Mouse (Mus musculus): ENCODE results near the gene Col23a1. TPM values are rescaled to one million over a fixed set of nuclear protein-coding genes. Genes with fewer than 3 reads are reported as not detected.

Col23a1 gene
- polyA plus RNA-seq, 1 experiment from 2014 or later, result 6.1 TPM

DNA sequence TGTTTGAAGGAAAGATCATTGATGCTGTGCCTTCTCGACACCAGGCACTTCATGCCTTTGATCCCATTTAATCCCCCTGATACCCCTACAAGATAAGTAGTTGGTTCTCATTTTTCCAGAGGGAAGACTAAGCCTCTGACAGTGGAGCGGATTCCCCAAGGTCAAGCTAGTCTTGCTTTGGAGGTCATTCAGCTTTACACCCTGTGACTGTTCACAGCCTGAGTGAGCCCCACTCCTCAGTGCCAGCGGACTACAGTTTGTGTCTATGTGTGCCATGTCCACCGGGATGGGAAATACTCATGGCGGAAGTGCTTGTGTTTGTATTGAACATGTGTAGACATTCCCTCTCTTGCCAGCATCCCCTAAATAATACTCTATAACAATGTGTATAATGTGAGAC lies 74.6 kb downstream of the Col23a1 start:
- no peaks in the 10 kb centered on the region for H3K9me3 ChIP-seq
- DNase-seq (ENCODE audit: extremely low spot score, low spot score), result no peak
- no peak overlapping the region for H3K27ac ChIP-seq
- no peaks in the 10 kb centered on the region for H3K4me1 ChIP-seq
- no peak overlapping the region for H3K4me3 ChIP-seq
- 88% methylated on average over 5 of the region's 5 CpGs for WGBS
- H3K27me3 ChIP-seq (ENCODE audit: poor library complexity, severe bottlenecking), result no peaks in the 10 kb centered on the region
- H3K36me3 ChIP-seq (replicated peaks), result no peaks in the 10 kb centered on the region

- DNase-seq (ENCODE audit: extremely low spot score, low spot score), result no peak
- Histone ChIP-seq H3K27ac (no peak overlapping the region), H3K27me3 (ENCODE audit: poor library complexity, severe bottlenecking) (no peaks in the 10 kb centered on the region), H3K36me3 (replicated peaks) (no peaks in the 10 kb centered on the region), H3K4me3 (no peak overlapping the region), H3K4me1 (peaks cover 14% of the 10 kb centered on the region), H3K9me3 (no peaks in the 10 kb centered on the region)
- whole genome bisulfite sequencing, result 90% methylated on average over 5 of the region's 5 CpGs
These were observed 77.6 kb downstream of the Col23a1 start for GRCm38 (mm10) chr11:51367334-51367733.

GRCm38 (mm10) chr11:51370273-51370672 lies 80.6 kb downstream of the Col23a1 start:
- H3K4me3 ChIP-seq, result no peak overlapping the region
- H3K27me3 ChIP-seq (ENCODE audit: poor library complexity, severe bottlenecking), result no peaks in the 10 kb centered on the region
- peaks cover 14% of the 10 kb centered on the region for H3K4me1 ChIP-seq
- 82% methylated on average over 4 of the region's 4 CpGs for WGBS
- no peak overlapping the region for H3K27ac ChIP-seq
- no peaks in the 10 kb centered on the region for H3K9me3 ChIP-seq
- H3K36me3 ChIP-seq (replicated peaks), result no peaks in the 10 kb centered on the region
- no peak for DNase-seq (ENCODE audit: extremely low spot score, low spot score)

DNA sequence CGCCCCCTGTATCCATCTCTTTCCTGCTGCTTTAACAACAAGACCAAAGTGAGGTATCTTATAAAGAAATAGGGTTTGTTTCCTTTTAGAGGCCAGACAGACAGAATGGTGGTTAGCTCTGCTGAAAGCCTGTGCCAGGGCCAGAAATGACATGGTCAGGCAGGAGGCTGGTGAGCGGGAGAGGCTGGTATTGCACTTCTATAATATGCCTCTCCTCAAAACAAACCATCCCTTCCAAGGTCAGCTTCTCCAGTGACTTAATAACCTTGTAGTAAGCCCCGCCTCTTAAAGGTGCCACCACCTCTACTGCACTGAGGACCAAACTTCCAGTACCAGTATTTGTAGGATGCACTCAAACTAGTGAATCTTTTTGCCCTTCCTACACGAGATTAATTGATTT lies 81.6 kb downstream of the Col23a1 start:
- DNase-seq (ENCODE audit: extremely low spot score, low spot score), result no peak
- no peak overlapping the region for H3K27ac ChIP-seq
- WGBS, result 78% methylated on average over 4 of the region's 4 CpGs
- no peaks in the 10 kb centered on the region for H3K36me3 ChIP-seq (replicated peaks)
- no peaks in the 10 kb centered on the region for H3K9me3 ChIP-seq
- no peaks in the 10 kb centered on the region for H3K27me3 ChIP-seq (ENCODE audit: poor library complexity, severe bottlenecking)
- no peak overlapping the region for H3K4me3 ChIP-seq
- peaks cover 14% of the 10 kb centered on the region for H3K4me1 ChIP-seq

GRCm38 (mm10) chr11:51371926-51372325 lies 82.2 kb downstream of the Col23a1 start:
- peaks cover 14% of the 10 kb centered on the region for H3K4me1 ChIP-seq
- H3K9me3 ChIP-seq, result no peaks in the 10 kb centered on the region
- no peaks in the 10 kb centered on the region for H3K27me3 ChIP-seq (ENCODE audit: poor library complexity, severe bottlenecking)
- no peak overlapping the region for H3K27ac ChIP-seq
- no peak for DNase-seq (ENCODE audit: extremely low spot score, low spot score)
- 66% methylated on average over 1 of the region's 1 CpGs for WGBS
- H3K36me3 ChIP-seq (replicated peaks), result no peaks in the 10 kb centered on the region
- H3K4me3 ChIP-seq, result no peak overlapping the region

- Histone ChIP-seq H3K27ac (no peak overlapping the region), H3K36me3 (replicated peaks) (no peaks in the 10 kb centered on the region), H3K4me1 (peaks cover under 1% of the 10 kb centered on the region; the same call in 1 of the 2 replicates), H3K27me3 (ENCODE audit: poor library complexity, severe bottlenecking) (no peaks in the 10 kb centered on the region), H3K4me3 (no peak overlapping the region), H3K9me3 (no peaks in the 10 kb centered on the region)
- no peak for DNase-seq (ENCODE audit: extremely low spot score, low spot score)
- 60% methylated on average over 5 of the region's 5 CpGs for WGBS
These were observed 87.5 kb downstream of the Col23a1 start for GRCm38 (mm10) chr11:51377199-51377598.

DNA sequence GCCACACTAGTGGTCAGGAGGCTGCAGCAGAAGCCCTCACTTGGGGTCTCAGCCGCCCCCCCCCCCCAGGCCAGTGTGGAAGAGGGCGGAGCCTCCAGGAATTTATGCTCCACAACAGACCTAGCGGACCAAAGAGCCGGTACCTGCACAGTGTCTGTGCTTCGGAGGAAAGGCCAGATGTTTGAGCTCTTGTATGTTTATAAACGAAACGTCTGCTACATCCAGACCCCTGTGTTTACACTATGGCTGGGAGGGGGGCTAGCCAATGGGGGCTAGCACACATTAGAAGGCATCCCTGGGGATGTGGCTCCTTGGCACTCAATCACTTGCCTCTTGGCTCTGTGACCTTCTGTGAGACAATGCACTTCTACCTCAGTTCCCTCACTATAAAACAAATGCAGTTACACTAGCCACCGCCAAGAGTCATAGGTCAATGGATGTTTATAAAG lies 99.2 kb downstream of the Col23a1 start:
- DNase-seq (ENCODE audit: extremely low spot score, low spot score), result no peak
- 59% methylated on average over 8 of the region's 8 CpGs for WGBS

GRCm38 (mm10) chr11:51389763-51390162 lies 100.0 kb downstream of the Col23a1 start:
- Histone ChIP-seq H3K4me1 (peaks cover 20% of the 10 kb centered on the region), H3K9me3 (no peaks in the 10 kb centered on the region), H3K27ac (0 out of 2 replicates have a peak overlapping the region, but pooled peaks have one; percentile 15), H3K27me3 (ENCODE audit: poor library complexity, severe bottlenecking) (no peaks in the 10 kb centered on the region), H3K4me3 (no peak overlapping the region), H3K36me3 (replicated peaks) (no peaks in the 10 kb centered on the region)
- DNase-seq (ENCODE audit: extremely low spot score, low spot score), result no peak
- 74% methylated on average over 10 of the region's 10 CpGs for WGBS

More for the DNA sequence above, 99.2 kb downstream of the Col23a1 start:
- Histone ChIP-seq H3K4me3 (no peak overlapping the region), H3K27ac (no peak overlapping the region), H3K9me3 (no peaks in the 10 kb centered on the region), H3K4me1 (peaks cover 20% of the 10 kb centered on the region), H3K27me3 (ENCODE audit: poor library complexity, severe bottlenecking) (no peaks in the 10 kb centered on the region), H3K36me3 (replicated peaks) (no peaks in the 10 kb centered on the region)

- Histone ChIP-seq H3K4me3 (no peak overlapping the region), H3K9me3 (no peaks in the 10 kb centered on the region), H3K27me3 (ENCODE audit: poor library complexity, severe bottlenecking) (no peaks in the 10 kb centered on the region), H3K27ac (peak overlapping the region; percentile 48; the same call in 1 of the 2 replicates), H3K36me3 (replicated peaks) (no peaks in the 10 kb centered on the region), H3K4me1 (peaks cover 20% of the 10 kb centered on the region)
- no peak for DNase-seq (ENCODE audit: extremely low spot score, low spot score)
- 67% methylated on average over 3 of the region's 3 CpGs for WGBS
These were observed 100.8 kb downstream of the Col23a1 start for GRCm38 (mm10) chr11:51390521-51390920.

GRCm38 (mm10) chr11:51391548-51391947 lies 101.8 kb downstream of the Col23a1 start:
- WGBS, result 82% methylated on average over 4 of the region's 4 CpGs
- no peaks in the 10 kb centered on the region for H3K36me3 ChIP-seq (replicated peaks)
- H3K4me3 ChIP-seq, result no peak overlapping the region
- no peak overlapping the region for H3K27ac ChIP-seq
- no peaks in the 10 kb centered on the region for H3K9me3 ChIP-seq
- H3K4me1 ChIP-seq, result peaks cover 20% of the 10 kb centered on the region
- no peak for DNase-seq (ENCODE audit: extremely low spot score, low spot score)
- H3K27me3 ChIP-seq (ENCODE audit: poor library complexity, severe bottlenecking), result no peaks in the 10 kb centered on the region

GRCm38 (mm10) chr11:51394301-51394865 lies 104.7 kb downstream of the Col23a1 start:
- no peaks in the 10 kb centered on the region for H3K36me3 ChIP-seq (replicated peaks)
- no peaks in the 10 kb centered on the region for H3K27me3 ChIP-seq (ENCODE audit: poor library complexity, severe bottlenecking)
- H3K4me3 ChIP-seq, result no peak overlapping the region
- H3K27ac ChIP-seq, result no peak overlapping the region
- 72% methylated on average over 9 of the region's 9 CpGs for WGBS
- H3K9me3 ChIP-seq, result no peaks in the 10 kb centered on the region
- no peak for DNase-seq (ENCODE audit: extremely low spot score, low spot score)
- peaks cover 12% of the 10 kb centered on the region for H3K4me1 ChIP-seq

DNA sequence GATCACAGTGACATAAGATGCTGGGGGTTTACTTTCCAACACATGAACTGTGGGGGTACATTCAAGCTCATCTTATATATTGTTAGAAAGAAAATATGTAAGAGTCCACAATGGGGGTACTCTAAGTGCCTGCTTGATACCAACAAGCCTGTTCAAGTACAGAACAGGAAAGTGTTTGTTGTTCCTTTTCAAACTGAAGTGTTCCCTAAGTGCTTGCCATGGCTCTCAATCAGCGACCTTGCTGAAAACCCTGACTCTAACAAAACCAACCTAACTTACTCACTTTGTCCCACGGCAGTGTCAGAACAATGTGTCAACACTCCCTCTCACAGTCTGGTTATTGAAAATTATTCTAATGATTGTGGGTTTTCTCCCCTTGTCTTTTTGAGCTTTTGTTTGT lies 106.7 kb downstream of the Col23a1 start:
- no peaks in the 10 kb centered on the region for H3K4me1 ChIP-seq
- H3K27ac ChIP-seq, result no peak overlapping the region
- no peaks in the 10 kb centered on the region for H3K27me3 ChIP-seq (ENCODE audit: poor library complexity, severe bottlenecking)
- WGBS, result 83% methylated on average over 2 of the region's 2 CpGs
- H3K4me3 ChIP-seq, result no peak overlapping the region
- DNase-seq (ENCODE audit: extremely low spot score, low spot score), result no peak
- H3K36me3 ChIP-seq (replicated peaks), result no peaks in the 10 kb centered on the region
- no peaks in the 10 kb centered on the region for H3K9me3 ChIP-seq

DNA sequence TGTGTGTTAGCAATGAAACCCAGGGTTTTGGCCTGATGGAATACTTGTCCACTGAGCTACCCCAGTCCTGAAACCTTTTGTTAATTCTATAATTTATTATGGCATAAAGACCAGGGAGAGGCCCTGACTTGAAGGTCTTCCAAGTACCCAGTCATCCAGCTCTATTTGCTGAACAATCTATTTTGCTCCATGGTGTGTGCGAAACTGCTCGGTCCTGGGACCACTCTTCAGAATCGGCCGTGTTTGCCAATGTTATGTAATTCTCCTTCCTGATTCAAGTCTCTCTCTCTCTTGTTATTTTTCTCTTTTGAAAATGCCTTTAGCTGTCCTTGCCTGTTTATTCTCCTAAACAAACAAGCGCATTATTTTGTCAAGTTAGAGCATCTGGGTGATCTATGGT lies 108.4 kb downstream of the Col23a1 start:
- 94% methylated on average over 5 of the region's 5 CpGs for WGBS
- Histone ChIP-seq H3K9me3 (no peaks in the 10 kb centered on the region), H3K4me1 (no peaks in the 10 kb centered on the region), H3K27me3 (ENCODE audit: poor library complexity, severe bottlenecking) (no peaks in the 10 kb centered on the region), H3K36me3 (replicated peaks) (no peaks in the 10 kb centered on the region), H3K4me3 (no peak overlapping the region), H3K27ac (no peak overlapping the region)
- DNase-seq (ENCODE audit: extremely low spot score, low spot score), result no peak

DNA sequence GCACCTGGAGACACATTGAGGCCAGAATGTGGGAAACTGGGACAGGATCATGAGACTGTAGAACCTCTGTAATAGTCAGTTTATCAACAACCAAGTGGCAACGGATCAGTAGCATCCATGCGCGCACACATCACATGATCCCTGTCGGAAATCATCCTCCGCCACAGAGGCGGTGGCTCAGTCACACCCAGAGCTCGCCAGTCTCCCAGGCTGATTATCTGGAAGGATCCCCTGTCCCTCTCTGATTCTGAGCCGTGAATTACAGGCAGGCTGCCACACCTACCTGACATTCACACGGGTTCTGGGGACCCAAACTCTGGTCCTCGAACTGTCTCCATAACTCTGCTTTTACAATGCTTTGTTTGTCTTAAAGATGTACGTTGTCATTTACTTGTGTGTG lies 110.6 kb downstream of the Col23a1 start:
- WGBS, result 89% methylated on average over 11 of the region's 11 CpGs
- no peak for DNase-seq (ENCODE audit: extremely low spot score, low spot score)
- H3K4me1 ChIP-seq, result no peaks in the 10 kb centered on the region
- H3K9me3 ChIP-seq, result no peaks in the 10 kb centered on the region
- no peak overlapping the region for H3K4me3 ChIP-seq
- H3K36me3 ChIP-seq (replicated peaks), result no peaks in the 10 kb centered on the region
- no peaks in the 10 kb centered on the region for H3K27me3 ChIP-seq (ENCODE audit: poor library complexity, severe bottlenecking)
- no peak overlapping the region for H3K27ac ChIP-seq
